Mouse (Mus musculus): ENCODE measurements around the gene Efnb1. TPM values are rescaled to one million over a fixed set of nuclear protein-coding genes. Genes with fewer than 3 reads are reported as not detected.
"Not testable (repeated sequence)": the region's sequence is repeated elsewhere in the genome, so short reads cannot be mapped to it uniquely, and the experiment has no call there.

Efnb1 gene
- polyA plus RNA-seq (2011; ENCODE audit: insufficient read length, low read depth, missing spikeins): 32.6 TPM in 2 replicates

DNA sequence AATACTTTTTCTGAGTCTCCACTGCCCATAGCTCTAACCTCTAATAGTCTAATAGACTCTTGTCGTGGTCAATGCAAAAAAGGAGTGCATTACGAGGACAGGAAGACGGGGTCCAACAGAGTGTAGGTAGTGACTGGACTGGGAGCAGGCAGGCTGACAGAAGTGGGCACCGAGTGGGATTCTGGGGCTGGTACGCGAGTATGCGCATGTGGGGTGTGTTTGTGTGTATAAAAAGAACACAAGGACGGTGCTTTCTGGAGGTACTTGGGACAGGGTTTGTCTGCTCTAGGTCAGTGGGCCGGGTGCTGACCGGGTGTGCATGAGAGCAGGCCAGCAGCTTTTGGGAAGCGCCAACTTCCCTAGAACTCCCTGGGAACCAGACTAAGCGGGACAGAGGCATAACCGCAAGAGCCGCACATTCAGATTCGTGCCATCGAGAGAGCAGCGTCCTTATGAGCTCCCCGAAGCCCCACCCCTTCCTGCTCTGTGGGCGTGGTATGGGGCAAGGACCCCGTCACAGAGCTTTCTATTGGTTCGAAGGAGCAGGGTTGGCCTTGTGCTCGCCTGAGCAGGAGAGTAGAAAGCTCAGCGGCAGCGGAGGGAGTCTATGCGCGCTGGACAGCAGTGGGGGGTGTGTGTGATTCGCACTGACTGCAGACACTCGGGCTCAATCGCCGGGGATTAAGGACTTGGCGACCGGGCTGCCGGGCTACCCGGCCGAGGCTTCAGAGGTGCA is at the start of gene Efnb1:
Gene Efnb1 (plus strand): TSS at position 608 of the 736 bp plus-strand sequence.
- Histone ChIP-seq H3K4me3 (ENCODE audit: insufficient read depth, low read length) (peak within 1 kb of the TSS; percentile 93), H3K27ac (ENCODE audit: insufficient read depth, low read length) (peak within 1 kb of the TSS; percentile 48), H3K4me1 (ENCODE audit: control insufficient read depth, insufficient read depth, low read length) (no peaks in the 10 kb centered on the region)
- TF ChIP-seq POLR2A (IDR thresholded peaks at IDR 0.05; ENCODE audit: low read depth, low read length) (no peak), CTCF (IDR thresholded peaks at IDR 0.05; ENCODE audit: borderline replicate concordance, insufficient read depth, low read length) (no peak)

DNA sequence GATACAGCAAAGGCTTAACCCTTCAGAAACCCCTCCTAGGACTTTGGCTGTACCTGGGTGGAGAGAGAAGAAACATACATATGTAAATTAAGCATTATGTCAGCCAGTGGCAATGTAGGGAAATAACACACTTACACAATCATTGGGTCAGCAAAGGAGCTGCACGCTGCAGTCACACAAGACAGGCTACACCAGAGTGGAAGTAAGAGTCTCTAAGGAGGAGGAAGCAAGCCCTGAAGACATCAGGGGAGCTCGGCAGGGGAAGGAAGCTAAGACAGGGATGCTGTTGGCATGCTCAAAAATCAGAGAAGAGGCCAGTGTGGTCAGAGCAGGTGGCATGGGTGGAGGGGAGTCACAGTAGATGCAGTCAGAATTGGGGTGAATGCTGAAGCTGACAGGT is 43.2 kb upstream of the Efnb1 start:
- Histone ChIP-seq H3K4me1 (ENCODE audit: control insufficient read depth, insufficient read depth, low read length) (no peaks in the 10 kb centered on the region), H3K27ac (ENCODE audit: insufficient read depth, low read length) (no peak overlapping the region), H3K4me3 (ENCODE audit: insufficient read depth, low read length) (no peak overlapping the region)
- TF ChIP-seq CTCF (IDR thresholded peaks at IDR 0.05; ENCODE audit: borderline replicate concordance, insufficient read depth, low read length) (no peak), POLR2A (IDR thresholded peaks at IDR 0.05; ENCODE audit: low read depth, low read length) (no peak)

DNA sequence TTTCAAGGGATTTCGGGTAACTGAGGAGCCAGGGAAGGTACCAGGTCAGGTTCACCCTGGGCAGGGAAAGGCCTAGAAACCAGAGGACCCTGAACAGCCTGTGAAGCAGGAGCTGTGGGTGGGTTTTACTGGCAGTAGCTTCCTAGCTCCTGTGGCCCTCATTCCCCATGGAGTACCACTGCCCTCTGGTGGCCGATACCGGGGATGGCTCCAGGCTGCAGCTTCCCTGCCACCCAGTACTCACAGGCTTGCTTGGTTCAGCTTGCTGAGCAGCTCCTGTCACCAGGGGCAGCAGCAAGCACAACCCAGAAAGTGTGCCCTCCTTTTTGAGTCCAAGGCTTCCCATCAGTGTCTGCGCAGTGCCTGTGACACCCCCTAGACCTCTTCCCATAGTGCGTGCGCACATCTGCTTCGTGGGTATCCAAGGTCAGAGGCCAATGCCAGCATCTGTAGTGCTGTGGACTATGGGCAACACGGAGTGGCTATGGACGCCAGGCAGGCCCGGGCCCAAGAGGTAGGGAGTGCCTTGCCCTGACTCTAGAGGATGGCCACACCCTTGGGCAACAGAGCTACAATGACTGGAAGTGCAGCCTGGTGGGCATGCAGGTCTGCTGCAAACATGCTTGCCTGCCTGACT is 24.7 kb upstream of the Efnb1 start:
- not testable (repeated sequence) for H3K4me1 ChIP-seq (ENCODE audit: control insufficient read depth, insufficient read depth, low read length)

DNA sequence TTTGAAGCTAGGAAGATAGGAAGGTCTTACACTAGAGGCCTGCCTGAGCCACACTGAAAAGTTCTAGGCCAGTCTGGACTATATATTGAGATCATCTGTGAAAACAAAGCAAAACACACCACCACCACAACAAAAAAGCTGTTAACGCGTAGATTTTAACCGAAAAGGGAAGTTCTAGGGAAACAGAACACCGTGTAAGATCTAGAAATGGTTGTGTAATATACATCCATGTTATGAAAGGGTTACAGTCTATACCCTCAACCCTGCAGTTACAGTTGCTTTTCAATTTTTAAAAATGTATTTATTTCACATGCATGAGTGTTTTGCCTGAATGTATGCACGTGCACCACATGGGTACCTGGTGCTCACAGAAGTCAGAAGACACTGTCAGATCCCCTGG is 16.4 kb upstream of the Efnb1 start:
- no peak overlapping the region for H3K4me3 ChIP-seq (ENCODE audit: insufficient read depth, low read length)
- H3K27ac ChIP-seq (ENCODE audit: insufficient read depth, low read length): no peak overlapping the region
- no peaks in the 10 kb centered on the region for H3K4me1 ChIP-seq (ENCODE audit: control insufficient read depth, insufficient read depth, low read length)
- no peak for TF ChIP-seq POLR2A (IDR thresholded peaks at IDR 0.05; ENCODE audit: low read depth, low read length)
- TF ChIP-seq CTCF (IDR thresholded peaks at IDR 0.05; ENCODE audit: borderline replicate concordance, insufficient read depth, low read length): no peak

More for the DNA sequence above, 24.7 kb upstream of the Efnb1 start:
- not testable (repeated sequence) for H3K27ac ChIP-seq (ENCODE audit: insufficient read depth, low read length); H3K4me3 ChIP-seq (ENCODE audit: insufficient read depth, low read length)

DNA sequence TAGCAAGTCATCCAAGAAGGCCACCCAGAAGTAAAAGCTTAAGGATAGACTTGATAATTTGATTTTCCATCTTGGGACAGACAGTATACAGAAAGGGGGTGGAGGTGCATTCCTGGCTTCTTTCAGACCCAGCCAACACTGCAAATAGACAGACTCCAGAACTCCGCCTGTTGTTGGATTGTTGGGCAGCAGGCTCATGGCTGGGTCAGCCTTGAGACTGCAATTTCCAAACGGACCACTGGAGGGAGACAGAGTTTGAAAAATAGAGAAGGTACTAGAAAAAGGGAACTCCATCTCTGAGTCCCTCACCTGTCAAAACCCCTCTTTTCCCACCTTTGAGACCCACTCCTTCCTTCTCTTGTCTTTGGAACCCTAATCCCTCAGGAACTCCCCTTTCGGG is 5.9 kb upstream of the Efnb1 start:
- Histone ChIP-seq H3K4me1 (ENCODE audit: control insufficient read depth, insufficient read depth, low read length) (no peaks in the 10 kb centered on the region), H3K4me3 (ENCODE audit: insufficient read depth, low read length) (no peak overlapping the region), H3K27ac (ENCODE audit: insufficient read depth, low read length) (no peak overlapping the region)
- TF ChIP-seq POLR2A (IDR thresholded peaks at IDR 0.05; ENCODE audit: low read depth, low read length): no peak
- no peak for TF ChIP-seq CTCF (IDR thresholded peaks at IDR 0.05; ENCODE audit: borderline replicate concordance, insufficient read depth, low read length)

DNA sequence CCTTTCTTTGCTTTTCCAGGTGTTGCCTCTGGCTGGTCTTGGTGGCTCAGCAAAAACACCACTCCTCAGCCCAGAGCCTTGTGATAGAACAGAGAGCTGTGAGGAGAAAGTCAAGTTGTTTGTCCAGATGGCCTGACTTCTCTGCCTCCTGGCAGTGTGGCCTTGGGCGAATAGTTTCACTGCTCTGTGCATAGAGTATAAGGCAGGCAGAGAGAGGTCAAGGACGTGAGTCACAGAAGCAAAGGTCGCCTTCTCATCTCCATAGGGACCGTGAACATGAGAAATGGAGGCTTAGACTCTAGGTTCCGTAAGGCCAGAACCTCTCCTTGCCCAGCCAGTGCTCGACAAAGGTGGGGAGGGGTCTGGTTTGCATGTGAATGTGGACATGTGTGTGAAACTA is 3.4 kb upstream of the Efnb1 start:
- TF ChIP-seq POLR2A (IDR thresholded peaks at IDR 0.05; ENCODE audit: low read depth, low read length) (no peak), CTCF (IDR thresholded peaks at IDR 0.05; ENCODE audit: borderline replicate concordance, insufficient read depth, low read length) (no peak)
- no peaks in the 10 kb centered on the region for H3K4me1 ChIP-seq (ENCODE audit: control insufficient read depth, insufficient read depth, low read length)
- H3K27ac ChIP-seq (ENCODE audit: insufficient read depth, low read length): no peak overlapping the region
- H3K4me3 ChIP-seq (ENCODE audit: insufficient read depth, low read length): no peak overlapping the region

DNA sequence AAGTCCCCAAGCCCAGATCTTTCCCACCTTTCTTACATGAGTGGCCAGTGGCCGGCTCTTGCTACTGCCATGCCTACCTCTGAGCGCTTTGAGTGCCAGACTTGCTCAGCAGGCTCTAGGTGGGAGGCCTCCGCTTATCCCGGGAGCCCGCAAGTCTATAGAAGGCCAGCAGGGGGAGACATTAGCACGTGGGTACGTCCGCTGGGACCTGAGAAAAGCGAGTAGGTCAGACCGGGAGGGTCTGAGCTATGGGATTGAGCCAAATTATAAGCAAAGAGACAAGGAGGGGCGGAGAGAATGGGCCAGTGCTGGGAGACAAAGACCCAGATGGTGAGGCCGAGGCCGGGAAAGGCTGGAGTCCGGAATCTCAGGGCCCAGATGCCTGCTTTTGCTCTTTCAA is 1.0 kb upstream of the Efnb1 start:
- H3K4me3 ChIP-seq (ENCODE audit: insufficient read depth, low read length): 0 out of 2 replicates have a peak overlapping the region, but pooled peaks have one; percentile 19

DNA sequence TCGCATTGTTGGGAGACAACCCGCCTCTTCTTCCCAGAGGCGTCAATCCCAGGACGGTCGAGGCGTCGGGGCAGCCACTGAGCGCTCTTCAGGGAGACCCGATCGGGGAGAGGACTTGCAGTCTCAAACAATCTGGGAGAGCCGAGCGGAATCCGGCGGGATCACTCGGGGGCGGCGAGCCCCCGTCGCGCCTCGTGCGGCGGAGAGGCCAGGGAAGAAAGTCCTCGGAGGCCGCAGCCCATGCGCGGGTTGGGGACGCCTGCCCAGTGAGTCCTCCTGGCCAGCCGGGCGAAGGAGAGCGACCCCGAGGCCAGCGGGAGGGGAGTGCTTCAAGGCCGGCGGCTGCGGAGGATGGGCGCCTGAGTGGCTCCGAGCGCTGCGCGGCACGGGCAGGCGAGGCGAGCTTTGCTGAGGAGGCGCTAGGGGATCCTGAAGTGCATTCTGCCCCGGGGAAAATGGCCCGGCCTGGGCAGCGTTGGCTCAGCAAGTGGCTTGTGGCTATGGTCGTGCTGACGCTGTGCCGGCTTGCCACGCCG is 569 bp downstream of the Efnb1 start:
- peak overlapping the region; percentile 48 for H3K27ac ChIP-seq (ENCODE audit: insufficient read depth, low read length)

More for the DNA sequence above, 1.0 kb upstream of the Efnb1 start:
- Histone ChIP-seq H3K4me1 (ENCODE audit: control insufficient read depth, insufficient read depth, low read length) (no peaks in the 10 kb centered on the region), H3K27ac (ENCODE audit: insufficient read depth, low read length) (no peak overlapping the region)
- TF ChIP-seq POLR2A (IDR thresholded peaks at IDR 0.05; ENCODE audit: low read depth, low read length): no peak
- no peak for TF ChIP-seq CTCF (IDR thresholded peaks at IDR 0.05; ENCODE audit: borderline replicate concordance, insufficient read depth, low read length)

DNA sequence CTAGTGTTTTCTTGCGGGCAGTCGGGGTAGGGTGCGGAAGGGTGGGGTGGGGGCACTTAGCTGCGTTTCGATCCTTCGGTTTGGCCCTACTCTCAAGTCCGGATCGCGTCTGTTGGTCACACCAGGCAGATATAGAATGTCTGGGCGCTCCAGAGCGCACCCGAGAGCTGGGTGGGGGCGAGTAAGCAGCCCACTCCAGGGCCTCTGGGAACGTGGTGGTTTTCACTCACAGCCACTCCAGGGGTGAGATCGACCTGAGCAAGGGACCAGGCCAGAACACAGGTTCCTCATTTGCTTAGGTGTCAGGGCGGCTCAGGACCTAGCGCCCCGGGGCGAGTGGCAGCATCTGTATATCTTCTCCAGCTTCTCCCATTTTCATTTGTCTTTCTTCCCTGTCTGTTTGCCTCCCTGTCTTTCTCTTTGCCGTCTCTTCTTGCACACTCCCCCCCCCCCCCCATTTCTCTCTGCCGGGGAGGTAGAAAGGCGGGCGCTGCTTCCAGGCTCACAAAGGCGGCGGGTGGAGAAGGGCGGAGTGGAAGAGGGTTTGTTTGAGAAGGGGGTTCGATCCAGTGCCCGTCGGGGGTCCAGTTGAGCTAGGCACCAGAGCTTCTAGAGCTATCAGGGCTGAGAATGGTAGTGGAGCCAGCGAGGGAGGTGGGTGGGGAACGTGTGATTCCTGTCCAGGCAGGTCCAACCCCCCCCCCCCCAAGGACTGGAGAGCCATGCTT is 1.4 kb downstream of the Efnb1 start:
- Histone ChIP-seq H3K27ac (ENCODE audit: insufficient read depth, low read length) (peak overlapping the region; percentile 48), H3K4me3 (ENCODE audit: insufficient read depth, low read length) (peak overlapping the region; percentile 93), H3K4me1 (ENCODE audit: control insufficient read depth, insufficient read depth, low read length) (no peaks in the 10 kb centered on the region; the same call in 1 of the 2 replicates)
- no peak for TF ChIP-seq POLR2A (IDR thresholded peaks at IDR 0.05; ENCODE audit: low read depth, low read length)
- no peak for TF ChIP-seq CTCF (IDR thresholded peaks at IDR 0.05; ENCODE audit: borderline replicate concordance, insufficient read depth, low read length)

More for the DNA sequence above, 569 bp downstream of the Efnb1 start:
- TF ChIP-seq CTCF (IDR thresholded peaks at IDR 0.05; ENCODE audit: borderline replicate concordance, insufficient read depth, low read length) (no peak), POLR2A (IDR thresholded peaks at IDR 0.05; ENCODE audit: low read depth, low read length) (no peak)
- H3K4me1 ChIP-seq (ENCODE audit: control insufficient read depth, insufficient read depth, low read length): no peaks in the 10 kb centered on the region; the same call in 1 of the 2 replicates
- peak overlapping the region; percentile 93 for H3K4me3 ChIP-seq (ENCODE audit: insufficient read depth, low read length)
